Mouse (Mus musculus) frontal cortex, adult 2 months (tissue): Measurements from ENCODE around the gene Esam. TPM values are rescaled to one million over a fixed set of nuclear protein-coding genes. Genes with fewer than 3 reads are reported as not detected.

Experiments used
- DNase-seq, 2 experiments: peaks; one replicate each; pipeline ENCODE4 v3.0.0; 2022; ENCODE audit warnings: low spot score in 1 of 2; ENCODE audit errors: extremely low spot score in 1 of 2
- polyA plus RNA-seq: library from polyadenylated mRNA; depleted of rRNA; stranded (reverse); fragments of >200 nt; gene quantifications from 2 replicates; pipeline ENCODE4 v1.2.3, GENCODE M21; 2012; rRNA removed

The Esam gene
- polyA plus RNA-seq = 28.9 and 31.3 TPM in 2 replicates

- DNase-seq = no peak
These were observed at the start of gene Esam for GRCm38 (mm10) chr9:37527396-37528224. Esam (plus strand) TSS chr9:37528078.

- DNase-seq = no peak
These were observed 42.7 kb upstream of the Esam start for GRCm38 (mm10) chr9:37485146-37485545.

- DNase-seq = no peak
These were observed 39.8 kb upstream of the Esam start for GRCm38 (mm10) chr9:37488041-37488440.

- DNase-seq = peak; percentile 60 to 90
These were observed 39.1 kb upstream of the Esam start, which contains the start of gene Msantd2 for GRCm38 (mm10) chr9:37488611-37489396. Msantd2 (plus strand) TSS chr9:37489319.

- peak in 1 of 2 experiments; percentile 27 for DNase-seq
These were observed 38.3 kb upstream of the Esam start for GRCm38 (mm10) chr9:37489446-37490120.

GRCm38 (mm10) chr9:37495761-37496160, 32.1 kb upstream of the Esam start:
- DNase-seq = no peak

- no peak for DNase-seq
These were observed 31.6 kb upstream of the Esam start for GRCm38 (mm10) chr9:37496325-37496724.

- no peak for DNase-seq
These were observed 27.7 kb upstream of the Esam start for GRCm38 (mm10) chr9:37500201-37500600.

- DNase-seq = no peak
These were observed 26.7 kb upstream of the Esam start for GRCm38 (mm10) chr9:37501170-37501569.

GRCm38 (mm10) chr9:37504348-37504747, 23.5 kb upstream of the Esam start:
- no peak for DNase-seq

GRCm38 (mm10) chr9:37506023-37506422, 21.9 kb upstream of the Esam start:
- DNase-seq = no peak

- no peak for DNase-seq
These were observed 15.8 kb upstream of the Esam start for GRCm38 (mm10) chr9:37512097-37512496.

- DNase-seq = no peak
These were observed 13.4 kb upstream of the Esam start for GRCm38 (mm10) chr9:37514456-37514855.

GRCm38 (mm10) chr9:37517467-37517866, 10.4 kb upstream of the Esam start:
- no peak for DNase-seq

- DNase-seq = peak in 1 of 2 experiments; percentile 54
These were observed 8.9 kb upstream of the Esam start for GRCm38 (mm10) chr9:37518991-37519390.

GRCm38 (mm10) chr9:37519995-37520394, 7.9 kb upstream of the Esam start:
- DNase-seq = no peak

GRCm38 (mm10) chr9:37525461-37525860, 2.4 kb upstream of the Esam start:
- no peak for DNase-seq

GRCm38 (mm10) chr9:37526443-37527395, 1.2 kb upstream of the Esam start:
- DNase-seq = no peak

GRCm38 (mm10) chr9:37528225-37528970, 520 bp downstream of the Esam start:
- DNase-seq = no peak
